Mouse (Mus musculus) heart, postnatal 10 days (tissue): ENCODE measurements around the gene Utf1. TPM values are rescaled to one million over a fixed set of nuclear protein-coding genes. Genes with fewer than 3 reads are reported as not detected.

Experiments used
- microRNA-seq, 2 experiments: library from miRNA; unstranded; fragments of <30 nt; microRNA quantifications; one replicate each; pipeline ENCODE4 v1.2.0; 2022
- total RNA-seq, 2 experiments: library from RNA; stranded (reverse); gene quantifications; 2 replicates each; pipeline ENCODE4 v1.2.3; 2021

Utf1 gene
- total RNA-seq, 2 experiments from 2014 or later = not detected

Small RNA genes within 50 kb of the gene (microRNA-seq; reads per million reads assigned to microRNA genes)
- gene Mir202 = 0.24 to 0.35 reads per million in 2 experiments
- gene Mir7062 = 0 to 0.70 reads per million in 2 experiments
- gene mmu-mir-7686 = 0 reads per million in 2 experiments

Other genes starting within 250 kb of the Utf1 start
- gene Adgra1, start 109.6 kb upstream of the Utf1 start, total RNA-seq = not detected
- not detected for gene Kndc1, start 49.1 kb upstream of the Utf1 start, total RNA-seq
- gene 6430531B16Rik, start 35.0 kb downstream of the Utf1 start, total RNA-seq = not detected
- gene Adam8, start 48.8 kb downstream of the Utf1 start, total RNA-seq = under 1 TPM; 0.30 to 0.86 TPM
- 10 to 100 TPM; 13.1 to 13.8 TPM for gene Zfp511, start 92.6 kb downstream of the Utf1 start, total RNA-seq
- 10 to 100 TPM; 36.5 to 37.1 TPM for gene Tubgcp2, start 92.9 kb downstream of the Utf1 start, total RNA-seq
- not detected for gene Msx3, start 105.3 kb downstream of the Utf1 start, total RNA-seq
- gene Caly, start 138.8 kb downstream of the Utf1 start, total RNA-seq = under 1 TPM in 1 of 2 experiments, not detected in 1; 0.25 TPM
- gene Prap1, start 149.6 kb downstream of the Utf1 start, total RNA-seq = not detected
- gene Fuom, start 158.7 kb downstream of the Utf1 start, total RNA-seq = 10 to 100 TPM; 90.7 to 93.7 TPM
- 1 to 10 TPM; 4.1 to 5.6 TPM for gene Paox, start 172.0 kb downstream of the Utf1 start, total RNA-seq
- gene Echs1, start 172.7 kb downstream of the Utf1 start, total RNA-seq = 100 to 1,000 TPM; 240 to 272 TPM
- 10 to 100 TPM; 22.9 to 25.3 TPM for gene Mtg1, start 193.8 kb downstream of the Utf1 start, total RNA-seq
- under 1 TPM; 0.50 to 0.55 TPM for gene Sprn, start 211.1 kb downstream of the Utf1 start, total RNA-seq
- gene Olfr522, start 221.0 kb downstream of the Utf1 start, total RNA-seq = not detected
- gene Olfr523, start 229.4 kb downstream of the Utf1 start, total RNA-seq = not detected